Mouse (Mus musculus): ENCODE results near the gene Erf. TPM values are rescaled to one million over a fixed set of nuclear protein-coding genes. Genes with fewer than 3 reads are reported as not detected.

Erf gene
- 3.7 to 8.1 TPM (median 7.3 TPM) in 3 replicates for total RNA-seq (2017)

- peak; percentile 75 for ATAC-seq (replicated peaks; ENCODE audit: insufficient number of reproducible peaks, low FRiP score, low TSS enrichment, poor library complexity, severe bottlenecking)
Observed at GRCm38 (mm10) chr7:25250141-25250972, at the start of gene Erf. Erf (minus strand) TSS chr7:25250761.

GRCm38 (mm10) chr7:25297454-25298325 lies 47.1 kb upstream of the Erf start, which contains the start of gene Pafah1b3:
Pafah1b3 (minus strand) TSS chr7:25297986.
- ATAC-seq (replicated peaks; ENCODE audit: insufficient number of reproducible peaks, low FRiP score, low TSS enrichment, poor library complexity, severe bottlenecking), result peak; percentile 38

GRCm38 (mm10) chr7:25296945-25297453 lies 46.4 kb upstream of the Erf start:
- peak; percentile 23; the same call in 1 of the 2 replicates for ATAC-seq (replicated peaks; ENCODE audit: insufficient number of reproducible peaks, low FRiP score, low TSS enrichment, poor library complexity, severe bottlenecking)

DNA sequence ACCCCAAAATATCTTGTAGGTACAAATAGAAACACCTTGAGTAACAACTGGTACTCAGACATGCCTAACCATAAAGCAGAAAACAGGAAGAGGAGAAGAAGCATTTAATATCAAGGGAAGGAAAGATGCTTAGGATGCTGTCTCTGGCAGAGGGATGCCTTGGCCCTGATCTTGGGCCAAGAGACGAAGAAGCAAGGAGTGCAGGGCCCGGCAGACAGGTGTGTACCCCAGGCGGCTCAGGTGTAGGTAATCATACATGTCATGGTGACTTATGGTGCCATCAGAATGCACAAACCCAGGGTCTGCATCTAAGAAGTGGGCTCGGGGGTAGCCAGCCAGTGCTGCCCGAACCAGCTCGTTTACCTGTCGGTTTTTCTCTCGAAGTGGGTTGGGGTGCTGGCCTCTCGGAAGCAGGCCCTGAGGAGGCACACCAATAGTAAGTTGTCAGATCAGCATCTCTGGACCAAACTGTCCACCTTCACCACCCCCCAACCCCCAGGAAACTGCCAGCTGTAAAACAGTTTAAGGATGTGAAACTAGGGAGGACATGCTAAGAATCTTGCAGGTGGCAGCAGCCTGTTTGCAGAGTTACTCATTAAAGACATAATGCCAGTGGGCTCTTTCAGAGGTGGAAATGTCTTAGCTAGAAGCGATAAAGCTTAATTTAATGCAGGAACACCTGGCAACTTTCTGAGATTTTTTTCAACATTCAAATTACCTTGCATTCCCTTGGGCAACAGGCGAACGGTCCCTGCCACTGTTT lies 44.6 kb upstream of the Erf start:
- ATAC-seq (replicated peaks; ENCODE audit: insufficient number of reproducible peaks, low FRiP score, low TSS enrichment, poor library complexity, severe bottlenecking), result no peak

- no peak for ATAC-seq (replicated peaks; ENCODE audit: insufficient number of reproducible peaks, low FRiP score, low TSS enrichment, poor library complexity, severe bottlenecking)
Observed at GRCm38 (mm10) chr7:25294495-25294894, 43.9 kb upstream of the Erf start.

- ATAC-seq (replicated peaks; ENCODE audit: insufficient number of reproducible peaks, low FRiP score, low TSS enrichment, poor library complexity, severe bottlenecking), result no peak
Observed at GRCm38 (mm10) chr7:25293191-25293739, 42.7 kb upstream of the Erf start.

- no peak for ATAC-seq (replicated peaks; ENCODE audit: insufficient number of reproducible peaks, low FRiP score, low TSS enrichment, poor library complexity, severe bottlenecking)
Observed at GRCm38 (mm10) chr7:25292107-25292506, 41.5 kb upstream of the Erf start.

GRCm38 (mm10) chr7:25290911-25291310 lies 40.4 kb upstream of the Erf start:
- no peak for ATAC-seq (replicated peaks; ENCODE audit: insufficient number of reproducible peaks, low FRiP score, low TSS enrichment, poor library complexity, severe bottlenecking)

DNA sequence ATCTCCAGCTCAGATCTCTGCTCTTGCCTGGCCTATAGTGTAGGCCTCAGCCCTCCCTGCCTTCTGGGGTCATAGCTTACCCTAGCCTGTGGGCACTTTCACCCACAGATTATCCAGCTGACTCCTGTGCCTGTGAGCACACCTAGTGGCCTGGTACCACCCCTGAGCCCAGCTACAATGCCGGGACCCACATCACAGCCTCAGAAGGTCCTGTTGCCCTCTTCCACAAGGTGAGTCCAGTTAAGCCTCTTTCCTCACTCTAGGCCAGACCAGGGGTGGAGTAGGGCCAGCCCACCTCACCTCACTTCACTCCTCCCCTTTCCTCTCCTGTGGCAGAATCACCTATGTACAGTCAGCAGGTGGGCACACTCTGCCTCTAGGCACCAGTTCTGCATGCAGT lies 39.9 kb upstream of the Erf start:
- ATAC-seq (replicated peaks; ENCODE audit: insufficient number of reproducible peaks, low FRiP score, low TSS enrichment, poor library complexity, severe bottlenecking), result no peak

DNA sequence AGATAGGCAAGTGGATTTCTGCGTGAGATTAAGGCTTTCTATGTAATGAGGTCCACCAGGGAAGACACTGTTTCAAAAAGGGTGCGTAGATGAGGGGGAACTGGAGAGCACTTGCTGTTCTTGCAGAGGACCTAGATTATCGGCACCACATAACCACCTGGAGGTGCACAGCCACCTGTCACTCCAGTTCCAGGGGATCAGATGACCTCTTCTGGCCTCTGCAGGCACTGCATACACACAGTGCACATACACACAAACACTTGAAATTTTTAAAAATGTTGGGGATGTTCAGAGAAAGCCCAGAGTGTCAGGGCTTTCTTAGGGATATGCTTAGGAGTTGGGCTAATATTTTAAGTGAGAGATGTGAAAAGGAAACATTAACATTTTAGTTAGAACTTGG lies 39.4 kb upstream of the Erf start:
- ATAC-seq (replicated peaks; ENCODE audit: insufficient number of reproducible peaks, low FRiP score, low TSS enrichment, poor library complexity, severe bottlenecking), result no peak

- ATAC-seq (replicated peaks; ENCODE audit: insufficient number of reproducible peaks, low FRiP score, low TSS enrichment, poor library complexity, severe bottlenecking), result no peak
Observed at GRCm38 (mm10) chr7:25288721-25289120, 38.2 kb upstream of the Erf start.

- ATAC-seq (replicated peaks; ENCODE audit: insufficient number of reproducible peaks, low FRiP score, low TSS enrichment, poor library complexity, severe bottlenecking), result no peak
Observed at GRCm38 (mm10) chr7:25288011-25288410, 37.5 kb upstream of the Erf start.

- ATAC-seq (replicated peaks; ENCODE audit: insufficient number of reproducible peaks, low FRiP score, low TSS enrichment, poor library complexity, severe bottlenecking), result no peak
Observed at GRCm38 (mm10) chr7:25286989-25287388, 36.4 kb upstream of the Erf start.

- no peak for ATAC-seq (replicated peaks; ENCODE audit: insufficient number of reproducible peaks, low FRiP score, low TSS enrichment, poor library complexity, severe bottlenecking)
Observed at GRCm38 (mm10) chr7:25285511-25286238, 35.1 kb upstream of the Erf start.

GRCm38 (mm10) chr7:25284766-25285165 lies 34.2 kb upstream of the Erf start:
- ATAC-seq (replicated peaks; ENCODE audit: insufficient number of reproducible peaks, low FRiP score, low TSS enrichment, poor library complexity, severe bottlenecking), result no peak

DNA sequence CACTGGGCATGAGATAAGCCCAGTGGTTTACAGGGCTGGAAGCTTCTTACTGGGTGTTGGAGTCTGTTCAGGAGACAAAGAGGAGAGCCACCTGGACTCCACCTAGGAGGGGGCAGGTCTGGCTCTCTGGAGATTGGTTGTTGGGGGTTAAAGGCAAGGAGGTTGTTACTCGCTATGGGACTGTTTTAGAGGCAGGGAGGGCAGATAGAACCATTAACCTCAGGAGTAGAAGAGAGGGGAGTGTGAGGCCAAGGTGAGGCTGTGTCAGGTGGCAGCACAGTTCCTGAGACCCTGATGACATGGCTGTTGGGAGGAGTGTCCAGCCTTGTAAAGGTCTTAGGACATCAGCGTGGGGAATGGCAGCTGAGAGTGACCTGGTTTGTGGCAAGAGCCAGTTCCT lies 33.6 kb upstream of the Erf start:
- no peak for ATAC-seq (replicated peaks; ENCODE audit: insufficient number of reproducible peaks, low FRiP score, low TSS enrichment, poor library complexity, severe bottlenecking)

DNA sequence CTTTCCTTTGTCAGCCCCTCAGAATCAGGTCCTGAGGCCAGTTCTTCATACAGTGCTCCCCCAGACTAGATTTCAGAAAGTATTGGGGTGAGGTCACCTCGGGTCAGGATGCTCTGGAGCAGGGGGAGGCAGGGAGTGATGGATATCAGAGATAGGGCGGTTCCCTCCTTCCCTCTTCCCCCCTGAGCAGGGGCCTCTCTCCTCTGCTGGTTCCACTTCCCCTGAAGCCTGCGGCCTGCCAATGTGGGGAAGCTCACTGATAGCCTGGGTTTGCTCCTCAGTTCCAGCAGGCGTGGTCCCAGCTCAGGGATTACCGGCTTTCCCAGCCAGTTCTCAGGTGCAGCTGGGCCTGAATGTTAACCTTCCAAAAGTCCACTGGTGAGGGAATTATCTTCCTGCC lies 33.1 kb upstream of the Erf start:
- ATAC-seq (replicated peaks; ENCODE audit: insufficient number of reproducible peaks, low FRiP score, low TSS enrichment, poor library complexity, severe bottlenecking), result 0 out of 2 replicates have a peak, but pooled peaks have one; percentile 6

GRCm38 (mm10) chr7:25282731-25283211 lies 32.2 kb upstream of the Erf start:
- no peak for ATAC-seq (replicated peaks; ENCODE audit: insufficient number of reproducible peaks, low FRiP score, low TSS enrichment, poor library complexity, severe bottlenecking)

All from monocyte, adult 5-6 weeks (primary cell).